Mouse (Mus musculus) urinary bladder, postnatal 36 days (tissue): ENCODE measurements at regions not wholly inside any gene's neighbourhood (a gene's known extent, or its start where the extent isn't known, plus 50 kb on each side); places are given as distances from the start of the nearest gene placed in this dataset.

Experiments used
- DNase-seq, 2 experiments: peaks; one replicate each; pipeline ENCODE4 v3.0.0; 2022; ENCODE audit warnings: low spot score in 2 of 2, mixed read lengths in 1 of 2

GRCm38 (mm10) chr15:32061573-32061972, 115.5 kb upstream of the Tas2r119 start:
- no peak for DNase-seq

GRCm38 (mm10) chr15:32082109-32082508, 95.0 kb upstream of the Tas2r119 start:
- DNase-seq: no peak

DNA sequence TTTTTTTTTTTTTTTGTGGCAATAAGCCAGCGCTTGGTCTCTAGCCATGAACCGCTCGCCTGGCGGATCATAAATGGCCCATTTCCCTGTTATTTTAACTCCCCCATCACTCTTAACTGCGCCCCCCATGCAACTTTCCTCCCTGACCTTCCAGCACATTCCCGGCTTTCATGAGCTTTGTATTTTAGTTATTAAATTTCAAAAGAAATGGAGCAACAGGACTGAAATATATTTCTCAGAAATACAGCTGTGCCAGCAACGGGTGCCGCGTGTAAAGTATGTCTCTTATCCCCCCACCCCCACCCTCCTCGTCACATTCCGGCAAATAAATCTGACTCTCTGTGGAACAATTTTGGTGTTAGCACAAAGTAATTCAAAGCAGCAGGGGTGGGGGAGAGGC, 83.2 kb upstream of the Tas2r119 start:
- no peak for DNase-seq

- no peak for DNase-seq
Measured at GRCm38 (mm10) chr15:32095554-32095953, 81.5 kb upstream of the Tas2r119 start.

- DNase-seq: no peak
Measured at GRCm38 (mm10) chr15:32110659-32111058, 66.4 kb upstream of the Tas2r119 start.
